23 mouse cellular contexts compared by ENCODE assay signal in the genomic region with DNA sequence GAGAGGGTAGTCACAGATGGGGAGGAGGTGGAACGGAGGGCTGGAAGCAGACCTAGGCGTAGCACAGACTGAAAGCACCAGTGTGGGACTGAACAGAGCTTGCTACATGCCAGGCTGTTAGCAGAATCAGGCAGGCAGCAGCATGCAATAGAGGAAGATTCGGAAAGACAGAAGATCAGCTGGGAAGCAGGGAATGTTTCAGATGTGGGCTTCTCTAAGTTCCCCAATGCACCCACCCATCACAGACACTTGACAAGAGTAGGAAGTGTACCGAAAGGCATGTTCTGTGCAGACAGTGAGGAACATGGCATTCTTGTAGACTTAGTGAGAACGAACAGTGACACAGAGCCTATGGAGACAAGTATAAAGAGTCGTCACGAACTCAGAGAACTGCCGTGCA.
A peak's percentile ranks its signal among the peaks of the same experiment; 100 is the strongest.
DNase-seq lines count a peak whose midpoint lies in the region; ATAC-seq lines count a peak whose summit lies in the region.
"Had no signal": no experiment of that assay in that cellular context is flagged by ENCODE, and none has a peak within 500 bp of the region (broad histone marks: within the 10 kb centered on the region; RNA-seq: fewer than 3 reads in every experiment).

No protein-coding gene starts in this region.

- no peak overlapping the region for H3K4me3 ChIP-seq in midbrain, embryonic 11.5 days (ENCODE audit: low read depth, low read length)
- H3K4me3 ChIP-seq: forebrain, embryonic 13.5 days; heart, adult 2 months; liver, embryonic 12.5 days; lung, embryonic 15.5 days; midbrain, embryonic 15.5 days had no signal

- no peak for ATAC-seq in midbrain, embryonic 11.5 days (ENCODE audit: low FRiP score)
- ATAC-seq: activated CD4-positive, CD25-positive, alpha-beta regulatory T cell, adult 4 months; forebrain, embryonic 13.5 days; inflammation-experienced regulatory T-cells, adult 6 months; liver, embryonic 12.5 days; midbrain, embryonic 15.5 days; Patski had no signal

- H3K9ac ChIP-seq in midbrain, embryonic 11.5 days (ENCODE audit: low read length), result no peak overlapping the region
- H3K9ac ChIP-seq: forebrain, embryonic 13.5 days; liver, embryonic 12.5 days; lung, embryonic 15.5 days; midbrain, embryonic 15.5 days had no signal

- DNase-seq in brain, adult 2 months (ENCODE audit: low read depth, low spot score), result peak; percentile 93
- peak; percentile 46 to 56 for DNase-seq in frontal cortex, postnatal 14 days (ENCODE audit: low spot score in 2 of 2)
- DNase-seq in layer of hippocampus, postnatal 10 days (ENCODE audit: low spot score in 2 of 2), result peak; percentile 32 to 40
- DNase-seq in left cerebral cortex, postnatal 25 days (ENCODE audit: low spot score in 2 of 2), result peak; percentile 69 to 94
- DNase-seq in adrenal gland, adult 2 months, result no peak
- DNase-seq in midbrain, embryonic 11.5 days (ENCODE audit: low spot score, missing footprints), result no peak
- DNase-seq in kidney, postnatal 14 days, result no peak
- DNase-seq in cerebellum, postnatal 4 days (ENCODE audit: low spot score in 2 of 2), result no peak
- DNase-seq: B cell, adult 2 months; cerebellum, postnatal 10 days; gastrocnemius, postnatal 10 days; heart, adult 2 months; kidney, adult 9 months; retina, postnatal 1 day; thymus, postnatal 25 days had no signal

- H3K27ac ChIP-seq in midbrain, embryonic 11.5 days (ENCODE audit: low read depth, low read length), result no peak overlapping the region
- H3K27ac ChIP-seq: forebrain, embryonic 13.5 days; heart, adult 2 months; liver, embryonic 12.5 days; lung, embryonic 15.5 days; midbrain, embryonic 15.5 days; stomach, postnatal 0 days had no signal

- H3K27me3 ChIP-seq in midbrain, embryonic 11.5 days (ENCODE audit: control insufficient read depth, insufficient read depth, low read length), result no peaks in the 10 kb centered on the region
- H3K27me3 ChIP-seq: forebrain, embryonic 13.5 days; liver, embryonic 12.5 days; lung, embryonic 15.5 days; midbrain, embryonic 15.5 days had no signal

- no peaks in the 10 kb centered on the region for H3K4me1 ChIP-seq in midbrain, embryonic 11.5 days (ENCODE audit: control insufficient read depth, insufficient read depth, low read length)
- H3K4me1 ChIP-seq: forebrain, embryonic 13.5 days; liver, embryonic 12.5 days; midbrain, embryonic 15.5 days had no signal

- H3K4me2 ChIP-seq in midbrain, embryonic 11.5 days, result no peak overlapping the region
- H3K4me2 ChIP-seq: forebrain, embryonic 13.5 days; liver, embryonic 12.5 days; lung, embryonic 15.5 days; midbrain, embryonic 15.5 days had no signal

- intact Hi-C loops in left cerebral cortex, postnatal 25 days (cut with DNase I), result loop anchor here (5.0 to 10.0 kb wide), 4 partner anchors 34 to 257 kb away; partner anchors contain the start of gene Gria1

- no peaks in the 10 kb centered on the region for H3K36me3 ChIP-seq in midbrain, embryonic 11.5 days (ENCODE audit: control insufficient read depth, insufficient read depth, low read length)
- H3K36me3 ChIP-seq: liver, embryonic 12.5 days; lung, embryonic 15.5 days; midbrain, embryonic 15.5 days had no signal

- no peaks in the 10 kb centered on the region for H3K9me3 ChIP-seq in midbrain, embryonic 11.5 days (ENCODE audit: control insufficient read depth, low read length)
- H3K9me3 ChIP-seq: forebrain, embryonic 13.5 days; liver, embryonic 12.5 days; lung, embryonic 15.5 days; midbrain, embryonic 15.5 days had no signal

- WGBS in midbrain, embryonic 11.5 days, result 93% methylated on average over 8 of the region's 8 CpGs

Comparison
In these comparisons a context has a peak if more than half of its experiments do, and no peak if none do; other contexts are left out.
1. DNase-seq: peak in brain, adult 2 months (single experiment), frontal cortex, postnatal 14 days (2 of 2), layer of hippocampus, postnatal 10 days (2 of 2) and left cerebral cortex, postnatal 25 days (2 of 2); none in adrenal gland, adult 2 months (single experiment), midbrain, embryonic 11.5 days (single experiment), kidney, postnatal 14 days (single experiment) and cerebellum, postnatal 4 days (0 of 2).